15 mouse cellular contexts compared by ENCODE assay signal in genomic region chr8:120779106-120779505, GRCm38 (mm10).
"Had no signal": no experiment of that assay in that cellular context is flagged by ENCODE, and none has a peak within 500 bp of the region (broad histone marks: within the 10 kb centered on the region; RNA-seq: fewer than 3 reads in every experiment).

No protein-coding gene starts in this region.

- H3K27ac ChIP-seq: limb, embryonic 12.5 days; limb, embryonic 15.5 days; liver, embryonic 14.5 days; macrophage had no signal

- DNase-seq: kidney, adult 9 months; kidney, postnatal 14 days; kidney, postnatal 4 days; left cerebral cortex, postnatal 4 days; liver, postnatal 0 days; lung, embryonic 14.5 days; midbrain, embryonic 14.5 days; right cerebral cortex, postnatal 4 days; spleen, adult 18-20 months; thymus, adult 18-20 months; thymus, postnatal 4 days had no signal

- H3K4me3 ChIP-seq: limb, embryonic 12.5 days; limb, embryonic 15.5 days had no signal

- H3K36me3 ChIP-seq: limb, embryonic 12.5 days; limb, embryonic 15.5 days had no signal
